Mouse (Mus musculus) limb, embryonic 11.5 days (tissue): ENCODE measurements around the gene Med9. TPM values are rescaled to one million over a fixed set of nuclear protein-coding genes. Genes with fewer than 3 reads are reported as not detected.

Source experiments
- ATAC-seq: fragments of 200-750 bp; cut with Nextera tagmentation; 2 replicates; pipeline ENCODE4 v1.8.0; 2017; ENCODE audit warnings: low read depth; ENCODE audit not compliant: insufficient number of reproducible peaks, low FRiP score, low TSS enrichment
- DNase-seq: peaks from one replicate; pipeline ENCODE4 v3.0.0-alpha.2; 2015; ENCODE audit warnings: low spot score
- H3K27ac ChIP-seq: fragments of 300-500 bp; sonication (generic); replicated peaks from 2 replicates; pipeline ENCODE4 v1.5.1; 2014; ENCODE audit warnings: low read depth, mild to moderate bottlenecking, low read length
- H3K27me3 ChIP-seq: fragments of 300-500 bp; sonication (generic); 2 replicates; pipeline ENCODE4 v1.6.1; 2014; ENCODE audit warnings: mild to moderate bottlenecking, low read length, mixed read lengths; ENCODE audit not compliant: control insufficient read depth, insufficient read depth
- H3K36me3 ChIP-seq: fragments of 300-500 bp; sonication (generic); 2 replicates; pipeline ENCODE4 v1.6.1; 2014; ENCODE audit warnings: mild to moderate bottlenecking, low read length, moderate library complexity, mixed read lengths; ENCODE audit not compliant: control insufficient read depth, insufficient read depth
- H3K4me1 ChIP-seq: fragments of 300-500 bp; sonication (generic); 2 replicates; pipeline ENCODE4 v1.6.1; 2014; ENCODE audit warnings: low read length, mixed read lengths; ENCODE audit not compliant: control insufficient read depth, insufficient read depth
- H3K4me2 ChIP-seq: fragments of 300-500 bp; sonication (generic); 2 replicates; pipeline ENCODE4 v1.6.1; 2014; ENCODE audit warnings: low read depth, mild to moderate bottlenecking, moderate library complexity; ENCODE audit not compliant: severe bottlenecking
- H3K4me3 ChIP-seq: fragments of 300-500 bp; sonication (generic); 2 replicates; pipeline ENCODE4 v1.5.1; 2014; ENCODE audit warnings: low read depth, low read length
- H3K9ac ChIP-seq: fragments of 300-500 bp; sonication (generic); 2 replicates; pipeline ENCODE4 v1.6.1; 2014; ENCODE audit warnings: mild to moderate bottlenecking, low read length
- H3K9me3 ChIP-seq: fragments of 300-500 bp; sonication (generic); 2 replicates; pipeline ENCODE4 v1.6.1; 2016; ENCODE audit warnings: low read length; ENCODE audit not compliant: control insufficient read depth
- WGBS: fragments of 180-500 bp; shearing (Covaris S2); extraction: QIAGEN DNeasy Blood & Tissue Kit; methylation state at CpG from one replicate; pipeline ENCODE4 v1.1.7; 2014; 5-methylcytosine and 5-hydroxymethylcytosine counted together
- polyA plus RNA-seq: library from polyadenylated mRNA; unstranded; fragments of >200 nt; fragmentation: Nextera tagmentation; extraction: Ambion mirVana; gene quantifications from 2 replicates; pipeline ENCODE4 v1.2.1, GENCODE M21; 2014

Gene Med9
- polyA plus RNA-seq, 1 experiment from 2014 or later: 45.5 TPM

DNA sequence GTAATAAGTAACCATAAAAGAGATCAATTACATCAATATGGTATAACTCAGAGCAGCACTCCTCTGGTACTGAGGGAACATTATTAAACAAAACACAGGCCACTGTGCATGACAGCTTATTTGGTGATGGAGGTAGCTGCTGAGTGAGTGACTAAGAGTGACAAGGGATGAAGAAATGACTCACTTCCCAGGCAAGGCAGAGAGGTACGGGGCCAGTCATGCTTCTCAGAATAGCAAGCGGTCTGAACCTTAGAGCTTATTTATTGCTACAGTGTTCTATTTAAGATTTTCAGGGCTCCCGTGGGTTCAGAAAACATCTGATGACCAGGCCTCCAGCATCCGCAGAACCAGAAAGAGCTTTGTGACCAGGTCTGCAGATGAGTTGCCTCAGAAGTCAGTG is 34.3 kb upstream of the Med9 start:
- 77% methylated on average over 4 of the region's 4 CpGs for WGBS

DNA sequence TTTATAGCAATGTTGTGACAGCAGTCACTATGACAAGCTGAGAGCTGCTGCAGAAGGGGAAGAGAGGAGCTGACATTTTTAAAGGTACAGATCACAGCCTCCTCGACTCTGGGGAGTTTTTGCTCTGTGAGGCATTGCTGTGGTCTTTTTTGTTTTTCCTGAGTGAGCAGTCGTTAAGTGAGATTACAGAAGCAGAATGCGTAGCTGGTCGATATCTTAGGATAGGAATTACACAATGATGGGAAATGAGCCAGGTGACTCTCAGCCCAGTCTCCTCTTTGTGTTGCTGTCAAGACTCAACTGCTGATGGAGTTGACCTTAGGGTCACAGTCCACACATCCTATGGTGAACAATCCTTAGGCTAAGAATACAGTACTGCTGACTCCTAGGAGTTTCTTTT is 30.0 kb upstream of the Med9 start:
- ATAC-seq (no peak), DNase-seq (no peak)
- 78% methylated on average over 4 of the region's 4 CpGs for WGBS
- no peaks in the 10 kb centered on the region for H3K9me3 ChIP-seq
- H3K27me3 ChIP-seq: no peaks in the 10 kb centered on the region
- no peak overlapping the region for H3K4me3 ChIP-seq
- no peak overlapping the region for H3K27ac ChIP-seq
- H3K9ac ChIP-seq: no peak overlapping the region
- no peaks in the 10 kb centered on the region for H3K4me1 ChIP-seq
- H3K4me2 ChIP-seq: no peak overlapping the region
- H3K36me3 ChIP-seq: no peaks in the 10 kb centered on the region

More for the DNA sequence above, 34.3 kb upstream of the Med9 start:
- Histone ChIP-seq H3K27me3 (no peaks in the 10 kb centered on the region), H3K4me1 (no peaks in the 10 kb centered on the region), H3K4me2 (no peak overlapping the region), H3K9me3 (no peaks in the 10 kb centered on the region), H3K9ac (no peak overlapping the region), H3K27ac (no peak overlapping the region), H3K36me3 (no peaks in the 10 kb centered on the region), H3K4me3 (no peak overlapping the region)
- ATAC-seq: no peak
- DNase-seq: no peak

DNA sequence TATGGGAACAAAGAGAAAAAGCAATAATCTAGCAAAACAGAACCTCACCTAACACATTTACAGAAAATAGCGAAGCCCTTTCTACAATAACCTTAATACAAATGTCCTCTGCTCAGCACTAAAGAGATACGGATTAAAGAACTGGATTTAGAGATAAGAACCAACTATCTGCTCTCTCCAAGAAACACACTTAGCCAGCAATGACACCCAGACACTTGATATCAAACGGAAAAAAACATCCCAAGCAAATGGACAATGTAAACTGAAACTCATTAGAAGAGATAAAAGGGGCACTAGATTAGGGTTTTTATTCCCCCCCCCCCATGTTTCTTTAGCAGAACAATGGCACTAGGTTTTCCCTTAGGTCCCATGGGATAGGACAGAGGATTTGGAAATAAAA is 28.6 kb upstream of the Med9 start:
- no peak overlapping the region for H3K9ac ChIP-seq
- ATAC-seq (no peak), DNase-seq (no peak)
- H3K4me2 ChIP-seq: no peak overlapping the region
- H3K4me1 ChIP-seq: no peaks in the 10 kb centered on the region
- H3K27ac ChIP-seq: no peak overlapping the region
- 80% methylated on average over 3 of the region's 3 CpGs for WGBS
- H3K4me3 ChIP-seq: no peak overlapping the region
- no peaks in the 10 kb centered on the region for H3K27me3 ChIP-seq
- no peaks in the 10 kb centered on the region for H3K36me3 ChIP-seq
- H3K9me3 ChIP-seq: no peaks in the 10 kb centered on the region

DNA sequence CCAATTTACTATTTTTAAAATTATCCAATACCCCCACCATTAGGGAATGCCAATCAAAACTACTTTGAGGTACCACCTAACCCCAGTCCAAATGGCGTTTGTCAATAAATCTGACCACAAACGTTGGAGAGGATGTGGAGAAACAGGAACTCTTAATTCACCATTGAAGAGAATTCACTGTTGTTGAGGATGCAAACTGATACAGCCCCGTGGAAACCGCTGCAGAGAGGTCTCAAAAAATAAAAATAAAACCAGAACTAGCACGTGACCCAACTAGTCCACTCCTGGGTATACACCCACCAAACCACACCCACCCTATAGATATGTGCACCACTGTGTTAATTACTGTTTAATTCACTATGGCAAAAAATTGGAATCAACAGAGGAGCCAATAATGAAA is 27.7 kb upstream of the Med9 start:
- Histone ChIP-seq H3K9me3 (no peaks in the 10 kb centered on the region), H3K27ac (no peak overlapping the region), H3K4me1 (no peaks in the 10 kb centered on the region), H3K4me2 (no peak overlapping the region), H3K9ac (no peak overlapping the region), H3K27me3 (no peaks in the 10 kb centered on the region), H3K36me3 (no peaks in the 10 kb centered on the region), H3K4me3 (no peak overlapping the region)
- ATAC-seq: no peak
- 74% methylated on average over 5 of the region's 5 CpGs for WGBS
- no peak for DNase-seq

DNA sequence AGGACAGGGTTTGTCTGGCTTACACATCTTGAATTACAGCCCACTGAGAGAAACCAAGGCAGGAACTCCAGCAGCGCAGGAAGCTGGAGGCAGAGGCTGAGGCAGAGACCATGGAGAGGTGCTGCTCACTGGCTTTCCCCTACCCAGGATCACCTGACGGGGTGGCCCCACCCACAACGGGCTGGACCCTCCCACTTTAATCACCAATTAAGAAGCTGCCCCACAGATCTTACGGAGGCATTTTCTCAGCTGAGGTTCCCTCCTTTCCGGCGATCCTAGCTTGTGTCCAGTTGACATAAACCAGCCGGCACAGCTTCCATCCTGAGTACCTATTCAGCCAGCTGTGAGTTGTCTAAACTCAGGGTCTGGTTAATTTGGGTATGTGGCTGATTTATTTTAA is 26.7 kb upstream of the Med9 start:
- ATAC-seq (no peak), DNase-seq (peak; percentile 34)
- Histone ChIP-seq H3K27me3 (no peaks in the 10 kb centered on the region), H3K9ac (no peak overlapping the region; the same call in 1 of the 2 replicates), H3K27ac (no peak overlapping the region), H3K4me3 (no peak overlapping the region), H3K4me1 (no peaks in the 10 kb centered on the region), H3K36me3 (no peaks in the 10 kb centered on the region), H3K9me3 (no peaks in the 10 kb centered on the region), H3K4me2 (peak overlapping the region; percentile 17; the same call in 1 of the 2 replicates)
- WGBS: 8% methylated on average over 7 of the region's 7 CpGs

DNA sequence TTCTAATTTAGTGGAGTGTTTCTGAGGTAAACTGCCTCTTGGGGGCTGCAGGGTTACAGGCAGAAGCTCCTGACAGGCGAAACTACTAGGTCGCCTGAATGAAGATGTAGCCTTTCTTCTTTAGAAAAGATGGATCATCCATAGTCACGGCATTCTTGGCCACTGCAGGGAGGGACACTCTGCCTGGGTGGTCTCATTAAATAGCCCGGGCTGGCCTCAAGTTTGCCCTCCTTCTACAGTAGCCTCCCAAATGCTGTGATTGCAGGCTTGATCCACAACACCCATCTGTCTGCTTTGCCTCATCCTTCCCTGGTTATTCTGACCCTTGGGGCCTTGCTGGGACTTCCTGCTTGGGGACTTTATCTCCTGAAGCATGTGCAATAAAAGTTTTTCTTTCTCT is 18.0 kb upstream of the Med9 start:
- no peak for DNase-seq
- no peak overlapping the region for H3K4me3 ChIP-seq
- no peak overlapping the region for H3K27ac ChIP-seq
- no peaks in the 10 kb centered on the region for H3K4me1 ChIP-seq
- no peaks in the 10 kb centered on the region for H3K27me3 ChIP-seq
- H3K9ac ChIP-seq: no peak overlapping the region
- no peak overlapping the region for H3K4me2 ChIP-seq
- no peaks in the 10 kb centered on the region for H3K36me3 ChIP-seq
- WGBS: 44% methylated on average over 4 of the region's 4 CpGs
- ATAC-seq: no peak
- no peaks in the 10 kb centered on the region for H3K9me3 ChIP-seq

DNA sequence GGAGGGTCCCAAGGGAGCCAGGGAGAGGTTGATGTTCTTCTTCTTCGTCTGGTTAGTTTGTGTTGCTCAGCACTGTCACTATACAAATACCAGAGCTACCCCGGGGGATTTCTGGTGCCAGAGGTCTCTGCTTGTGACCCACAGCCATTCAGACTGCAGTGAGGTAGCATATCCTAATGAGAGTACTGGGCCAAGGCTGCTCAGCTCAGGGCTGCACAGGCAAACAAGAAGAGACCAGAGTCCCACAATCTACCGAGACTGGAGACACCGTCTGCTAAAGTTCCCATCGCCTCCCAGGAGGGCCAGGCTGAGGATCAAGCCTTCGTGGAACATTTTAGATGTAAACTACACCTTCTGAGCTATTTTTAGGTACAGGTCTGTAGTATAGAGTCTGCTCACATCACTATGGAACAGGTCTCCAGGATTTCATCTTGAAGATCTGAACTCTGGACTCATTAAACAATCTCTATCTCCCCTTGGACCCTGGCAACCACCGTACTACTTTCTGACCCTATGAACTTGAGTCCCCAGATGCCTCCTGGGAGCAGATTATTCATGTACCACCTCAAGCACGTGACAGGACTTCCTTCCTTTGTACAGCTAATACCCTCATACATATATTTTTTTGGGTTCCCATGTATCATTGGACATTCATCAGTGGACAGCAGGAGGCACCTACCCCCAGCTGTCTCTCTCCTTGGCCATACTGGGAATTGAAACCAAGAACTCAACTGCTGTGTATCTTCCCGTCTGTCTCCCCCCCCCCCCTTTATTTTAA is 15.3 kb upstream of the Med9 start:
- no peaks in the 10 kb centered on the region for H3K36me3 ChIP-seq
- no peak overlapping the region for H3K4me3 ChIP-seq
- H3K4me2 ChIP-seq: no peak overlapping the region
- H3K27ac ChIP-seq: no peak overlapping the region
- 66% methylated on average over 9 of the region's 9 CpGs for WGBS
- ATAC-seq (no peak), DNase-seq (no peak)
- no peak overlapping the region for H3K9ac ChIP-seq
- no peaks in the 10 kb centered on the region for H3K4me1 ChIP-seq
- H3K27me3 ChIP-seq: no peaks in the 10 kb centered on the region
- no peaks in the 10 kb centered on the region for H3K9me3 ChIP-seq

DNA sequence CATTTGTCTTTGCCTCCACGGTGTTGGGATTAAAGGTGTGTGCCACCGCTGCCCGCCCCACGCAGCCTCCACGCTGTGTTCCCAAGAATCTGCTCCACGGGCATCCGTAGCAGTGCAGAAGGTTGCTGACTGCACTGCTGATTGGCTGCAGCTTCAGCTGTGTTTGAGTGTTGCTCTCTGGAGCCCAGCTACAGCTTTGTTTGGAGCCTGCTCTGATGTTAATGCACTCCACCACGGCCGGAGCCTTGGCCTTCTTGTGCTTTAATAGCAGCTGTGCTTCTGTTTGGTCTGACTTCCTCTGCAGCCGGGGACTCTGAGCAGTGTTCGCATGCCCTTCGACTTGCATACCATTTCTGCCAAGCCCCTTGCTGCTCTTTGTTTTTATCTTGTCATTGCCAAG is 14.1 kb upstream of the Med9 start:
- no peaks in the 10 kb centered on the region for H3K27me3 ChIP-seq
- ATAC-seq (no peak), DNase-seq (no peak)
- H3K4me1 ChIP-seq: no peaks in the 10 kb centered on the region
- 59% methylated on average over 12 of the region's 12 CpGs for WGBS
- no peak overlapping the region for H3K27ac ChIP-seq
- no peaks in the 10 kb centered on the region for H3K9me3 ChIP-seq
- no peaks in the 10 kb centered on the region for H3K36me3 ChIP-seq
- no peak overlapping the region for H3K4me3 ChIP-seq
- no peak overlapping the region for H3K9ac ChIP-seq
- H3K4me2 ChIP-seq: no peak overlapping the region

DNA sequence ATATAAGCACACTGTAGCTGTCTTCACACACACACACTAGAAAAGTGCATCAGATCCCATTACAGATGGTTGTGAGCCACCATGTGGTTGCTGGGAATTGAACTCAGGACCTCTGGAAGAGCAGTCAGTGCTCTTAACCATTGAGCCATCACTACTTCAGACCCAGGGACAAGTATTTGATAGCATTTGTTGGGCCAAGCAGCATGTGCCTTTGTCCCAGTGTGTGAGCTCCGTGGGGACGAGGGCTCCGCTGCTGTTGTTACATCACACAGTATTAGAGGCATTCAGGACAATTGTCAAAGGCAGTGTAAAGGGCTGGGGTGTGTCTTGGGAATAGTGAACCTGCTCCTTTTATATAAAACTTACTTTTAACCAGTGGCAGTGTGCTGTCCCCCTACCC is 11.0 kb upstream of the Med9 start:
- Histone ChIP-seq H3K4me2 (no peak overlapping the region), H3K36me3 (no peaks in the 10 kb centered on the region), H3K4me1 (no peaks in the 10 kb centered on the region), H3K27me3 (no peaks in the 10 kb centered on the region), H3K9ac (no peak overlapping the region), H3K4me3 (no peak overlapping the region), H3K27ac (no peak overlapping the region), H3K9me3 (no peaks in the 10 kb centered on the region)
- WGBS: 85% methylated on average over 3 of the region's 3 CpGs
- DNase-seq (no peak), ATAC-seq (no peak)
